Mouse (Mus musculus) kidney, adult 10 weeks (tissue): Measurements from ENCODE around the gene Fermt1. TPM values are rescaled to one million over a fixed set of nuclear protein-coding genes. Genes with fewer than 3 reads are reported as not detected.

Source experiments
- polyA plus RNA-seq: library from polyadenylated mRNA; stranded (reverse); fragments of 350-450 nt; fragmentation: Illumina TruSeq; extraction: RNeasy Lipid Tissue Mini Kit (QIAGEN cat#74804); gene quantifications from one replicate; pipeline ENCODE4 v1.2.3, GENCODE M21; 2014; ENCODE audit warnings: low read depth, low replicate concordance

The Fermt1 gene
- 18.8 TPM for polyA plus RNA-seq

DNA sequence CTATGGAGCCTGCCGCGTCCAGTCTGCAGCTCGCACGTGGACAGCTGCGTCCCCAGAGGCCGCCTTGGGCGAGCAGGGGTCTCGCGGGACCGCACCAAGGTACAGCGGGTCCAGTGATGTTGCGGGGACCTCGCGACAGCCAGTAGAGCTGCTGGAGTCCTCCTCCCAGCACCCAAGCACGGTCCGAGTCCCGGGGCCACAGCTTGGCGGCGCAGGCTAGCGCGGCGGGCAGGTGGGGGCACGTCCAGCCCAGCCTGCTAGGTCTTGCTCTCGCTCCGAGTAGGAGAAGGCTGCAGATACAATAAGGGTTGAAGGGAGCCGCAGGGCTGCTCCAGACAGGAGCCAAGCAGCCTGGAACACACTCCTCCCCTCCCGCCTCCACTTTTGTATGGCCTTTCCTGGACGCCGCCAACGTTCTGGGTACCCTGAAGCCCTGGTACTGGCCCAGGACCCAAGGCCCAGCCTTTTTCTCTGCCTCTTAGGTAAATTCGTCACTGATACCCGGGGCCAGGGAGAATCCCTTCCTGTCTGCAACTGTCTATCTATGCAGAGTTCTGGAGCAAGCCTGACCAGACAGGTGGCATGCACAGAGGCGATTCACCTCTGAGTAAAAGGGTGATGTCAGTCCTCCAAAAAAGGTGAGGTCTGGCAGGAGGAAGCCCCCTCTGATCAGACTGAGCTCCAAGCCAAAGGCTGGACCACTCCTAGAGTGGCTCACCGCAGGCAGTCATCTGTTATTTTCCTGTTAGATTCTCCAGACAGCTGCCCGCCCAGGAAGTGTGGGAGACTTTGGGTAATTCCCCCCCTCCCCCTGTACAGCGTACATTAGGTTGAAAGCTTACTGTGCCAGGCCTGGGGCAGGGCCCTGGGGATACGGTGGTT is at the start of gene Fermt1:
Fermt1 (minus strand) TSS at position 581 of the 882 bp plus-strand sequence.

GRCm38 (mm10) chr2:132880844-132881645 is 64.7 kb downstream of the Fermt1 start, which contains the start of gene Lrrn4:
Lrrn4 (minus strand) TSS chr2:132880891.

Other genes starting within 250 kb of the Fermt1 start
- not detected for gene Chgb, start 164.6 kb downstream of the Fermt1 start, polyA plus RNA-seq
- gene Trmt6, start 129.9 kb downstream of the Fermt1 start, polyA plus RNA-seq = 30.2 TPM
- gene Mcm8, start 129.8 kb downstream of the Fermt1 start, polyA plus RNA-seq = 4.3 TPM
- gene Crls1, start 99.2 kb downstream of the Fermt1 start, polyA plus RNA-seq = 179 TPM
- 0.20 TPM for gene Lrrn4, start 65.0 kb downstream of the Fermt1 start, polyA plus RNA-seq